Mouse (Mus musculus) liver, postnatal 0 days (tissue): ENCODE results near the gene Ppp3r2.

Experiments
- CTCF ChIP-seq: sonication (generic); IDR thresholded peaks from 2 replicates; pipeline ENCODE4 v1.5.1; 2016; ENCODE audit warnings: antibody characterized with exemption, low read depth
- EP300 ChIP-seq: IDR thresholded peaks from 2 replicates; pipeline ENCODE4 v1.6.1; 2016; ENCODE audit warnings: antibody characterized with exemption, low read depth, mild to moderate bottlenecking

DNA sequence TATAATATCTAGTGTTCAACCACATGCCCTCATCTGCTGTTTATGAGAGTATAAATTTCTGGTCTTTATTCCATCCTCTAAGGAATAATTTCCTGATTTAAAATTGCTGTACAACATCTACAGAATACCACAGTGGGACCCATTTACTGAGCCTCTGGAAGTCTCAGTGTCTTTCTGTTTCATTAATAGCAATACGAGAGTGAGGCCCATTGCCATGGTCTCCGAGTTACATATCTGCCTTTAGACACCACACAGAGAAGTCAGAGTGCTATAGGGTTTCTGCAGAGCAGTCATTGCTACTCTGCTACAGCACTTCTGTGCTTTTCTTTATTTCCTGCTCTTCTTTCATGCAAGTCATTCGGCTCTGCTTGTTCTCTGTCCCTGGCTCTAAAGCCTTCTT lies 47.5 kb upstream of the Ppp3r2 start:
- TF ChIP-seq EP300: no peak
- no peak for TF ChIP-seq CTCF
